Mouse (Mus musculus): ENCODE data around the gene Cabp1. TPM values are rescaled to one million over a fixed set of nuclear protein-coding genes. Genes with fewer than 3 reads are reported as not detected.

The Cabp1 gene
- polyA plus RNA-seq, 1 experiment from 2014 or later, result 2.1 TPM

- no peak for ATAC-seq (ENCODE audit: borderline replicate concordance, extremely low read depth, low FRiP score, low TSS enrichment)
- WGBS, result 71% methylated on average over 6 of the region's 6 CpGs
- H3K9me3 ChIP-seq, result no peaks in the 10 kb centered on the region
- no peaks in the 10 kb centered on the region for H3K4me1 ChIP-seq
- H3K4me2 ChIP-seq, result no peak overlapping the region
- H3K36me3 ChIP-seq, result peaks cover 61% of the 10 kb centered on the region
- H3K9ac ChIP-seq, result no peak overlapping the region
- no peaks in the 10 kb centered on the region for H3K27me3 ChIP-seq
- no peak overlapping the region for H3K27ac ChIP-seq
- no peak overlapping the region for H3K4me3 ChIP-seq
Observed at GRCm38 (mm10) chr5:115145976-115146746, 48.0 kb downstream of the Cabp1 start.

DNA sequence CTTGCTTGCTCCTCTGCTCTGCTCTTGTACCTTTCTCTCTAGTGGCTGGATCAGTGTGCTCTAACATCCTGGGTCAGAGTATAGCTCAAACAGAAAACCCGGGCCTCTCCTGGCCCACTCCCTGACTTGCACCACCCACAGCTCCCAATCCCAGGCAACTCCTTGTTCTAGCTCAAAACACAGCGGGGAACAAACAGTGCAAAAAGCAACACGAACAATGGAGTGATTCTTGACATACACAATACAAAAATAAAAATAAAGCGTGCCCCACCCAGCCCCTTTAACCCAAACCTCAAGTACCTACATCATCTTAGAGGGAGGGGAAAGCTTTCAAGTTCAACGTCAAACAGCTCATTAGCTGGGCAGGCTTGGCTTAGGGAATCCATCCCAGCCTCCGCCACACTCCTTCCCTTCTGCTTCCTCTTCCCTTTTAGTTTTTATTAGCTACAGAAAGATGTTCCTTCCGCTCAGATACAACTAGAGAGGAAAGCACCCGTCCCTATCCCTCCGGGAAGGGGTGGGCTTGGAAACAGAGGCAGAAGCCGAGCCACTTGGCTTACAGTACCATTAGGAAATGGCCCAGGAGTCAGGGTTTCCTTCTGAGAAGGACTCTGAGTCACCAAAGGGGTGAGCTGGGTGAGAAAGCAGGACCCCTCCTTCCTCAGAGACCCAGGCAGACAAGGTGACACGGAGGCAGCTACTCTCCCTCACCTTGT is 48.8 kb downstream of the Cabp1 start:
- H3K4me3 ChIP-seq, result no peak overlapping the region
- no peaks in the 10 kb centered on the region for H3K4me1 ChIP-seq
- no peak for ATAC-seq (ENCODE audit: borderline replicate concordance, extremely low read depth, low FRiP score, low TSS enrichment)
- no peak overlapping the region for H3K9ac ChIP-seq
- no peak overlapping the region for H3K4me2 ChIP-seq
- no peak overlapping the region for H3K27ac ChIP-seq
- 74% methylated on average over 11 of the region's 11 CpGs for WGBS
- no peaks in the 10 kb centered on the region for H3K9me3 ChIP-seq
- peaks cover 53% of the 10 kb centered on the region for H3K36me3 ChIP-seq
- H3K27me3 ChIP-seq, result no peaks in the 10 kb centered on the region

GRCm38 (mm10) chr5:115144471-115144870 is 49.7 kb downstream of the Cabp1 start:
- H3K9me3 ChIP-seq, result no peaks in the 10 kb centered on the region
- H3K4me1 ChIP-seq, result no peaks in the 10 kb centered on the region
- no peaks in the 10 kb centered on the region for H3K27me3 ChIP-seq
- H3K4me3 ChIP-seq, result no peak overlapping the region
- H3K4me2 ChIP-seq, result no peak overlapping the region
- no peak overlapping the region for H3K9ac ChIP-seq
- WGBS, result 80% methylated on average over 6 of the region's 6 CpGs
- H3K27ac ChIP-seq, result no peak overlapping the region
- H3K36me3 ChIP-seq, result peaks cover 44% of the 10 kb centered on the region
- no peak for ATAC-seq (ENCODE audit: borderline replicate concordance, extremely low read depth, low FRiP score, low TSS enrichment)

GRCm38 (mm10) chr5:115143552-115143951 is 50.6 kb downstream of the Cabp1 start:
- H3K27ac ChIP-seq, result no peak overlapping the region
- H3K9me3 ChIP-seq, result no peaks in the 10 kb centered on the region
- H3K36me3 ChIP-seq, result peaks cover 36% of the 10 kb centered on the region
- WGBS, result 66% methylated on average over 10 of the region's 10 CpGs
- H3K4me1 ChIP-seq, result no peaks in the 10 kb centered on the region
- ATAC-seq (ENCODE audit: borderline replicate concordance, extremely low read depth, low FRiP score, low TSS enrichment), result no peak
- H3K4me3 ChIP-seq, result no peak overlapping the region
- H3K27me3 ChIP-seq, result no peaks in the 10 kb centered on the region
- H3K9ac ChIP-seq, result no peak overlapping the region
- H3K4me2 ChIP-seq, result no peak overlapping the region

DNA sequence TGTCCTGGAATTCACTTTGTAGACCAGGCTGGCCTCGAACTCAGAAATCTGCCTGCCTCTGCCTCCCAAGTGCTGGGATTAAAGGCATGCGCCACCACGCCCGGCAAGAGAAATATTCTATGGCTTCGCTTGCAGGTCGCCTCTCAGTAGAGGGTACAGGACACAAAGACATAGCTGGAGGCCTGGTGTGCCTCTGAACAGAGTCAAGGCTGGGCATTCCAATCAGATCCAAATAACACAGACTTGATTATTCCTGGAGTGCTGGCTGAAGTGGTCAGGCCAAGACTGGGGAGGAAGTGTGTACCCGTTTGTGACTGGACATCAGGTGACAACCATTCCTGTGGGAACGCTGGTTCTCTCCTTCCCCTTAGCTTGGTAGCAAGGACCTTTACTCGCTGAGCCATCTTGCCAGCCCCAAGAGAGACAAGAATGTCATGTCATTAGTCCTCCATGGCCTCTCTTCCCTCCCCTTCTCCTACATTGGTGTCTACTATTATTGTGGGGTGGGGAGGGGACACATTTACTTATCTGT is 51.9 kb downstream of the Cabp1 start:
- no peak overlapping the region for H3K4me2 ChIP-seq
- H3K4me1 ChIP-seq, result no peaks in the 10 kb centered on the region
- no peak overlapping the region for H3K27ac ChIP-seq
- no peak overlapping the region for H3K9ac ChIP-seq
- no peak for ATAC-seq (ENCODE audit: borderline replicate concordance, extremely low read depth, low FRiP score, low TSS enrichment)
- H3K27me3 ChIP-seq, result no peaks in the 10 kb centered on the region
- H3K36me3 ChIP-seq, result peaks cover 23% of the 10 kb centered on the region
- H3K4me3 ChIP-seq, result no peak overlapping the region
- 90% methylated on average over 9 of the region's 9 CpGs for WGBS
- H3K9me3 ChIP-seq, result no peaks in the 10 kb centered on the region

- peaks cover 9% of the 10 kb centered on the region; the same call in 1 of the 2 replicates for H3K36me3 ChIP-seq
- H3K4me2 ChIP-seq, result no peak overlapping the region
- no peaks in the 10 kb centered on the region for H3K27me3 ChIP-seq
- no peak overlapping the region for H3K27ac ChIP-seq
- no peak overlapping the region for H3K9ac ChIP-seq
- no peak; the same call in 1 of the 2 replicates for ATAC-seq (ENCODE audit: borderline replicate concordance, extremely low read depth, low FRiP score, low TSS enrichment)
- 71% methylated on average over 3 of the region's 3 CpGs for WGBS
- no peaks in the 10 kb centered on the region for H3K9me3 ChIP-seq
- H3K4me1 ChIP-seq, result no peaks in the 10 kb centered on the region
- H3K4me3 ChIP-seq, result no peak overlapping the region
Observed at GRCm38 (mm10) chr5:115140726-115141125, 53.5 kb downstream of the Cabp1 start.

DNA sequence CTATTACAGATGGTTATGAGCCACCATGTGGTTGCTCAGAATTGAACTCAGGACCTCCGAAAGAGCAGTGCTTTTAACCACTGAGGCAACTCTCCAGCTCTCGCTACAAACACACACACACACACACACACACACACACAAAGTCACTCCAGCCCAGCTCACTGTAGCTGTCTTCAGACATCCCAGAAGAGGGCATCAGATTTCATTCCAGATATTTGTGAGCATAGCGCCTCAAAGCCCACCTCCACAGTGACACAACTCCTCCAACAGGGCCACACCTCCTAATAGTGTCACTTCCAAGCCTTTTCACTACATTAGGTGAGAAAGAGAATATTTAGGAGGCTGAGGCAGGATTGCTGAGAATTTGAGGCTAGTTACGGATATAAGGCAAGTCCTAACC is 55.1 kb downstream of the Cabp1 start:
- ATAC-seq (ENCODE audit: borderline replicate concordance, extremely low read depth, low FRiP score, low TSS enrichment), result no peak
- Histone ChIP-seq H3K9me3 (no peaks in the 10 kb centered on the region), H3K4me1 (no peaks in the 10 kb centered on the region), H3K9ac (no peak overlapping the region), H3K27me3 (no peaks in the 10 kb centered on the region), H3K4me3 (no peak overlapping the region), H3K36me3 (no peaks in the 10 kb centered on the region), H3K4me2 (no peak overlapping the region), H3K27ac (no peak overlapping the region)
- WGBS, result 49% methylated on average over 4 of the region's 4 CpGs

DNA sequence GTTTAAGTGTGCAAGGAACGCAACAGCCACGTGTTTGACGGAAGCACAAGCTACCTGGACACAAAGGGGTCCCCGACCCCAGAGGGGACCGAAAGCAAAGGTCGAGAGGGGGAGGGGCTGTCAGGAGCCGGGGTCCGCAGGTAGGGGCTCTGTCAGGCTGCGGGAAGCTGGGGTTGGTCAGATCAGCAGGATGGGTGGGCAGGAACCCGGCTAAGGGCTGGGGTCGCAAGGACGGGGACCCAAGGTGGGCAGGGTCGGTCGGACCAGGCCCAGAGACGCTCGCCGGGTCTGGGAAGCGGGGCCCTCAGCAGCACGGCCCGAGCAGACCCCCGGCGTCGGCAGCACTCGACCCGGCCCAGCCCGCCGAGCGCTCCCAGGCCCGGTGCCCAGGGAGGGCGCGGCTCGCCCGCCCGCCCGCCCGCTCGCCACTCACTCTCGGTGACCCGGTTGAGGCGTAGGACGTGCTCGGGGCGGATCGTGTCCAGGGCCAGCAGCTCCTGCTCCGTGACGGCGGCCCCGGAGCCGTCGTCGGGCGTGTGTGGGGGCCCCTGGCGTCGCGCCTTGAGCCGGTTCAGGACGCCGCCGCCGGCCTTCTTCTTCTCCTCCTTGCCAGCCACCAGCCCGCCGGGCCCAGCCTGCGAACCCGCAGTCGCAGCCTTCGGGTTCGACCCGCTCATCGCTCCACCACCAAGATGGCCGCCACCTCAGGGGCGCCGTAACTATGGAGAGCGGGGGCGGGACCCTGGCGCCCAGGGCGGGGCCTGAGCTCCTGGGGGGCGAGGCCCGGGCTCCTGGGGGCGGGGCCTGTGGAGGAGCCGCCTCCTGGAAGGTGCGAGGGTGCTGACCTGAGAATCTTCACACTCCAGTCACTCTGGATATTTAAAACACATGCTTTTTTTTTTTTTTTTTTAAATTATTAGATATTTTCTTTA is 59.7 kb downstream of the Cabp1 start, which contains the start of gene Unc119b:
TSS of gene Unc119b (minus strand) at position 742 of the 932 bp plus-strand sequence.
- peak within 1 kb of the TSS; percentile 84 for H3K4me3 ChIP-seq
- ATAC-seq (ENCODE audit: borderline replicate concordance, extremely low read depth, low FRiP score, low TSS enrichment), result peak; percentile 94
- no peaks in the 10 kb centered on the region for H3K9me3 ChIP-seq
- H3K4me1 ChIP-seq, result peaks cover 16% of the 10 kb centered on the region
- under 1% methylated on average over 68 of the region's 81 CpGs for WGBS
- H3K27ac ChIP-seq, result peak within 1 kb of the TSS; percentile 61; the same call in 1 of the 2 replicates
- peak within 1 kb of the TSS; percentile 85 for H3K9ac ChIP-seq
- peak within 1 kb of the TSS; percentile 96 for H3K4me2 ChIP-seq
- H3K36me3 ChIP-seq, result peaks cover 9% of the 10 kb centered on the region
- H3K27me3 ChIP-seq, result no peaks in the 10 kb centered on the region

- Histone ChIP-seq H3K27me3 (no peaks in the 10 kb centered on the region), H3K36me3 (peaks cover 16% of the 10 kb centered on the region), H3K4me2 (peak overlapping the region; percentile 96), H3K4me3 (peak overlapping the region; percentile 84), H3K9me3 (no peaks in the 10 kb centered on the region), H3K4me1 (peaks cover 16% of the 10 kb centered on the region), H3K27ac (no peak overlapping the region), H3K9ac (peak overlapping the region; percentile 36; the same call in 1 of the 2 replicates)
- WGBS, result 62% methylated on average over 6 of the region's 6 CpGs
- no peak for ATAC-seq (ENCODE audit: borderline replicate concordance, extremely low read depth, low FRiP score, low TSS enrichment)
Observed at GRCm38 (mm10) chr5:115133358-115134066, 60.7 kb downstream of the Cabp1 start.

DNA sequence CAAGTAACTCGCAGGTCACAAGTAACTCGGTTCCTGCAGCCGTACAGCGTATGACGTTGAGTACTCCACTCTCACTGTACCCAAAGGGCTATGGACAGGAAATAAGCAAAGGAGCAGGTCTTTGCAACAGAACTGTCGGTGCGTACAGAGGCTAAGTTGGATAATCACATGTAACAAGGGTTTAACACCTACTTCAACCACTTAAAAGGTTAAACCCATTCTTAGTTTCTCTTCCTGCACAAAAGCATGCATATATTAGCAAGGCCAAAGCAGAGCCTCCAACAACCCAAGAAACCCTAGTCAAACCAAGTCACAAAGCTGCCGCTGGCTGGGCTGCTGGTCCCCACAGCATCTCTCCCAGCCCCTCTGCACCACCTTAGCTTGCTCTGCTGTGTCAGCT is 61.7 kb downstream of the Cabp1 start:
- no peak overlapping the region for H3K4me3 ChIP-seq
- H3K4me1 ChIP-seq, result peaks cover 16% of the 10 kb centered on the region
- H3K4me2 ChIP-seq, result no peak overlapping the region
- H3K27me3 ChIP-seq, result no peaks in the 10 kb centered on the region
- no peak overlapping the region; the same call in 1 of the 2 replicates for H3K9ac ChIP-seq
- H3K36me3 ChIP-seq, result peaks cover 25% of the 10 kb centered on the region
- 85% methylated on average over 8 of the region's 8 CpGs for WGBS
- H3K9me3 ChIP-seq, result no peaks in the 10 kb centered on the region
- H3K27ac ChIP-seq, result no peak overlapping the region
- ATAC-seq (ENCODE audit: borderline replicate concordance, extremely low read depth, low FRiP score, low TSS enrichment), result no peak

DNA sequence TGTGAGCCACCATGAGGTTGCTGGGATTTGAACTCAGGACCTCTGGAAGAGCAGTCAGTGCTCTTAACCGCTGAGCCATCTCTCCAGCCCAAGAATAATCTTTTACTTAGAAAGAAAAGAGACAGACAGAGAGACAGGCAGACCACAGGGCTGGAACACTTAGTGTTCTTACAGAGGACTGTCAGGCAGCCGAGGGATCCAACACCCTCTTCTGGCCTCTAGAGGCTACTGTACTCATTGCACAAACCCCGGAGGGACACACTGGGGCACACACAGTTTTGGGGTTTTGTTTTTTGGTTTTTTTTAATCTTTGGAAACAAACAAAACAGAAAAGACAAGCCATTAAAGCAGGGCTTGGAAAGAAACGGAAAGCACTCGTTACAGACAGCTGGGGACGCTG is 64.9 kb downstream of the Cabp1 start:
- Histone ChIP-seq H3K36me3 (peaks cover 50% of the 10 kb centered on the region), H3K9ac (no peak overlapping the region), H3K4me3 (no peak overlapping the region), H3K27ac (no peak overlapping the region), H3K4me1 (peaks cover 27% of the 10 kb centered on the region), H3K4me2 (no peak overlapping the region), H3K9me3 (no peaks in the 10 kb centered on the region), H3K27me3 (no peaks in the 10 kb centered on the region)
- 85% methylated on average over 6 of the region's 6 CpGs for WGBS
- no peak for ATAC-seq (ENCODE audit: borderline replicate concordance, extremely low read depth, low FRiP score, low TSS enrichment)

Data from lung, embryonic 15.5 days (tissue).